Mouse (Mus musculus): ENCODE measurements around the gene Nme7. TPM values are rescaled to one million over a fixed set of nuclear protein-coding genes. Genes with fewer than 3 reads are reported as not detected.

The Nme7 gene
- polyA plus RNA-seq, 1 experiment from 2014 or later = 13.4 TPM

GRCm38 (mm10) chr1:164321408-164321807, 17.5 kb downstream of the Nme7 start:
- H3K27ac ChIP-seq = no peak overlapping the region
- no peaks in the 10 kb centered on the region for H3K9me3 ChIP-seq (replicated peaks)
- H3K27me3 ChIP-seq (replicated peaks) = no peaks in the 10 kb centered on the region
- no peak overlapping the region for H3K4me2 ChIP-seq
- no peak overlapping the region for H3K9ac ChIP-seq
- no peak for ATAC-seq
- peaks cover 34% of the 10 kb centered on the region for H3K4me1 ChIP-seq
- WGBS (ENCODE audit: insufficient replicate concordance) = 77% methylated on average over 10 of the region's 10 CpGs
- H3K36me3 ChIP-seq = no peaks in the 10 kb centered on the region
- no peak overlapping the region for H3K4me3 ChIP-seq

GRCm38 (mm10) chr1:164322987-164323650, 19.2 kb downstream of the Nme7 start:
- Histone ChIP-seq H3K9me3 (replicated peaks) (no peaks in the 10 kb centered on the region), H3K36me3 (no peaks in the 10 kb centered on the region), H3K4me2 (no peak overlapping the region), H3K9ac (no peak overlapping the region), H3K4me1 (peaks cover 30% of the 10 kb centered on the region), H3K27ac (no peak overlapping the region), H3K4me3 (no peak overlapping the region), H3K27me3 (replicated peaks) (no peaks in the 10 kb centered on the region)
- WGBS (ENCODE audit: insufficient replicate concordance) = 77% methylated on average over 8 of the region's 8 CpGs
- no peak for ATAC-seq

GRCm38 (mm10) chr1:164324221-164324620, 20.3 kb downstream of the Nme7 start:
- Histone ChIP-seq H3K27ac (no peak overlapping the region), H3K27me3 (replicated peaks) (no peaks in the 10 kb centered on the region), H3K9ac (no peak overlapping the region), H3K36me3 (0 out of 2 replicates have a peak, but pooled peaks cover 6% of the 10 kb centered on the region), H3K4me2 (no peak overlapping the region), H3K4me1 (peaks cover 20% of the 10 kb centered on the region), H3K9me3 (replicated peaks) (no peaks in the 10 kb centered on the region), H3K4me3 (no peak overlapping the region)
- 77% methylated on average over 4 of the region's 4 CpGs for WGBS (ENCODE audit: insufficient replicate concordance)
- ATAC-seq = no peak

- Histone ChIP-seq H3K27me3 (replicated peaks) (no peaks in the 10 kb centered on the region), H3K36me3 (0 out of 2 replicates have a peak, but pooled peaks cover 6% of the 10 kb centered on the region), H3K4me2 (no peak overlapping the region), H3K9me3 (replicated peaks) (no peaks in the 10 kb centered on the region), H3K27ac (no peak overlapping the region), H3K9ac (no peak overlapping the region), H3K4me1 (peaks cover 13% of the 10 kb centered on the region), H3K4me3 (no peak overlapping the region)
- WGBS (ENCODE audit: insufficient replicate concordance) = 67% methylated on average over 2 of the region's 2 CpGs
- no peak for ATAC-seq
These were observed 21.0 kb downstream of the Nme7 start for GRCm38 (mm10) chr1:164324878-164325277.

GRCm38 (mm10) chr1:164326600-164327155, 22.8 kb downstream of the Nme7 start:
- Histone ChIP-seq H3K27ac (no peak overlapping the region), H3K9ac (no peak overlapping the region), H3K27me3 (replicated peaks) (no peaks in the 10 kb centered on the region), H3K4me3 (no peak overlapping the region), H3K9me3 (replicated peaks) (no peaks in the 10 kb centered on the region), H3K36me3 (0 out of 2 replicates have a peak, but pooled peaks cover 6% of the 10 kb centered on the region), H3K4me2 (no peak overlapping the region), H3K4me1 (no peaks in the 10 kb centered on the region)
- 64% methylated on average over 6 of the region's 6 CpGs for WGBS (ENCODE audit: insufficient replicate concordance)
- no peak for ATAC-seq

GRCm38 (mm10) chr1:164327764-164328163, 23.8 kb downstream of the Nme7 start:
- Histone ChIP-seq H3K4me1 (no peaks in the 10 kb centered on the region), H3K4me2 (no peak overlapping the region), H3K9me3 (replicated peaks) (no peaks in the 10 kb centered on the region), H3K36me3 (0 out of 2 replicates have a peak, but pooled peaks cover 6% of the 10 kb centered on the region), H3K9ac (no peak overlapping the region), H3K4me3 (no peak overlapping the region), H3K27me3 (replicated peaks) (no peaks in the 10 kb centered on the region), H3K27ac (no peak overlapping the region)
- 81% methylated on average over 7 of the region's 7 CpGs for WGBS (ENCODE audit: insufficient replicate concordance)
- no peak for ATAC-seq

GRCm38 (mm10) chr1:164332559-164332958, 28.6 kb downstream of the Nme7 start:
- 76% methylated on average over 11 of the region's 11 CpGs for WGBS (ENCODE audit: insufficient replicate concordance)
- no peak overlapping the region for H3K27ac ChIP-seq
- no peak for ATAC-seq

GRCm38 (mm10) chr1:164335435-164335834, 31.5 kb downstream of the Nme7 start:
- Histone ChIP-seq H3K9me3 (replicated peaks) (no peaks in the 10 kb centered on the region), H3K9ac (no peak overlapping the region), H3K27me3 (replicated peaks) (no peaks in the 10 kb centered on the region), H3K4me3 (no peak overlapping the region), H3K27ac (no peak overlapping the region), H3K36me3 (peaks cover 16% of the 10 kb centered on the region), H3K4me2 (no peak overlapping the region), H3K4me1 (no peaks in the 10 kb centered on the region)
- WGBS (ENCODE audit: insufficient replicate concordance) = 78% methylated on average over 3 of the region's 3 CpGs
- ATAC-seq = no peak

More at GRCm38 (mm10) chr1:164332559-164332958, 28.6 kb downstream of the Nme7 start:
- Histone ChIP-seq H3K4me3 (no peak overlapping the region), H3K27me3 (replicated peaks) (no peaks in the 10 kb centered on the region), H3K36me3 (peaks cover 22% of the 10 kb centered on the region), H3K9me3 (replicated peaks) (no peaks in the 10 kb centered on the region), H3K9ac (no peak overlapping the region), H3K4me1 (no peaks in the 10 kb centered on the region), H3K4me2 (no peak overlapping the region)

GRCm38 (mm10) chr1:164335846-164336245, 31.9 kb downstream of the Nme7 start:
- 78% methylated on average over 4 of the region's 4 CpGs for WGBS (ENCODE audit: insufficient replicate concordance)
- Histone ChIP-seq H3K9me3 (replicated peaks) (no peaks in the 10 kb centered on the region), H3K27ac (no peak overlapping the region), H3K9ac (no peak overlapping the region), H3K4me1 (no peaks in the 10 kb centered on the region), H3K36me3 (peaks cover 17% of the 10 kb centered on the region), H3K4me2 (no peak overlapping the region), H3K27me3 (replicated peaks) (no peaks in the 10 kb centered on the region), H3K4me3 (no peak overlapping the region)
- ATAC-seq = no peak

GRCm38 (mm10) chr1:164342161-164342560, 38.2 kb downstream of the Nme7 start:
- ATAC-seq = no peak
- 62% methylated on average over 3 of the region's 3 CpGs for WGBS (ENCODE audit: insufficient replicate concordance)

GRCm38 (mm10) chr1:164353443-164353842, 49.5 kb downstream of the Nme7 start:
- no peak for ATAC-seq

More at GRCm38 (mm10) chr1:164342161-164342560, 38.2 kb downstream of the Nme7 start:
- Histone ChIP-seq H3K4me2 (no peak overlapping the region), H3K9me3 (replicated peaks) (no peaks in the 10 kb centered on the region), H3K9ac (no peak overlapping the region), H3K4me1 (no peaks in the 10 kb centered on the region), H3K27me3 (replicated peaks) (no peaks in the 10 kb centered on the region), H3K4me3 (no peak overlapping the region), H3K27ac (no peak overlapping the region), H3K36me3 (peaks cover 16% of the 10 kb centered on the region)

GRCm38 (mm10) chr1:164357995-164358394, 54.1 kb downstream of the Nme7 start:
- Histone ChIP-seq H3K9me3 (replicated peaks) (no peaks in the 10 kb centered on the region), H3K4me1 (no peaks in the 10 kb centered on the region), H3K36me3 (no peaks in the 10 kb centered on the region), H3K4me3 (no peak overlapping the region), H3K9ac (no peak overlapping the region), H3K27ac (no peak overlapping the region), H3K4me2 (no peak overlapping the region), H3K27me3 (replicated peaks) (no peaks in the 10 kb centered on the region)
- WGBS (ENCODE audit: insufficient replicate concordance) = 53% methylated on average over 3 of the region's 3 CpGs
- no peak for ATAC-seq

More at GRCm38 (mm10) chr1:164353443-164353842, 49.5 kb downstream of the Nme7 start:
- no peak overlapping the region for H3K4me3 ChIP-seq
- no peak overlapping the region for H3K4me2 ChIP-seq
- H3K27me3 ChIP-seq (replicated peaks) = no peaks in the 10 kb centered on the region
- no peak overlapping the region for H3K27ac ChIP-seq
- no peaks in the 10 kb centered on the region for H3K4me1 ChIP-seq
- peaks cover 5% of the 10 kb centered on the region; the same call in 1 of the 2 replicates for H3K36me3 ChIP-seq
- no peaks in the 10 kb centered on the region for H3K9me3 ChIP-seq (replicated peaks)
- H3K9ac ChIP-seq = no peak overlapping the region
- 77% methylated on average over 3 of the region's 3 CpGs for WGBS (ENCODE audit: insufficient replicate concordance)

All from liver, embryonic 12.5 days (tissue).